Mouse (Mus musculus) intestine, embryonic 16.5 days (tissue): Measurements from ENCODE around the gene Pik3cb. TPM values are rescaled to one million over a fixed set of nuclear protein-coding genes. Genes with fewer than 3 reads are reported as not detected.

ENCODE experiments used
- ATAC-seq: fragments of 200-750 bp; cut with Nextera tagmentation; 2 replicates; pipeline ENCODE4 v1.8.0; 2017; ENCODE audit warnings: moderate TSS enrichment, moderate library complexity
- H3K27ac ChIP-seq: fragments of 300-500 bp; sonication (generic); 2 replicates; pipeline ENCODE4 v1.5.1; 2014; ENCODE audit warnings: mild to moderate bottlenecking, low read length
- H3K27me3 ChIP-seq: fragments of 300-500 bp; sonication (generic); replicated peaks from 2 replicates; pipeline ENCODE4 v1.6.1; 2014; ENCODE audit warnings: low read length, control low read depth, mixed read lengths; ENCODE audit not compliant: control insufficient read depth, insufficient read depth
- H3K36me3 ChIP-seq: fragments of 300-500 bp; sonication (generic); 2 replicates; pipeline ENCODE4 v1.6.1; 2014; ENCODE audit warnings: low read length, control low read depth; ENCODE audit not compliant: control insufficient read depth, insufficient read depth
- H3K4me1 ChIP-seq: fragments of 300-500 bp; sonication (generic); 2 replicates; pipeline ENCODE4 v1.6.1; 2014; ENCODE audit warnings: low read length, control low read depth, mixed read lengths; ENCODE audit not compliant: control insufficient read depth, insufficient read depth
- H3K4me2 ChIP-seq: fragments of 300-500 bp; sonication (generic); 2 replicates; pipeline ENCODE4 v1.6.1; 2014; ENCODE audit warnings: low read depth, low read length, control low read depth
- H3K4me3 ChIP-seq: fragments of 300-500 bp; sonication (generic); 2 replicates; pipeline ENCODE4 v1.5.1; 2014; ENCODE audit warnings: mild to moderate bottlenecking, low read length
- H3K9ac ChIP-seq: fragments of 300-500 bp; sonication (generic); 2 replicates; pipeline ENCODE4 v1.6.1; 2014; ENCODE audit warnings: low read depth, low read length
- H3K9me3 ChIP-seq: fragments of 300-500 bp; sonication (generic); 2 replicates; pipeline ENCODE4 v1.6.1; 2016; ENCODE audit warnings: low read length, control low read depth; ENCODE audit not compliant: control insufficient read depth
- WGBS: fragments of 180-500 bp; shearing (Covaris S2); extraction: QIAGEN DNeasy Blood & Tissue Kit; methylation state at CpG from one replicate; pipeline ENCODE4 v1.1.7; 2014; 5-methylcytosine and 5-hydroxymethylcytosine counted together
- polyA plus RNA-seq: library from polyadenylated mRNA; unstranded; fragments of >200 nt; fragmentation: Nextera tagmentation; extraction: Ambion mirVana; gene quantifications from 2 replicates; pipeline ENCODE4 v1.2.1, GENCODE M21; 2015

Pik3cb gene
- polyA plus RNA-seq, 1 experiment from 2014 or later, result 0.73 TPM

DNA sequence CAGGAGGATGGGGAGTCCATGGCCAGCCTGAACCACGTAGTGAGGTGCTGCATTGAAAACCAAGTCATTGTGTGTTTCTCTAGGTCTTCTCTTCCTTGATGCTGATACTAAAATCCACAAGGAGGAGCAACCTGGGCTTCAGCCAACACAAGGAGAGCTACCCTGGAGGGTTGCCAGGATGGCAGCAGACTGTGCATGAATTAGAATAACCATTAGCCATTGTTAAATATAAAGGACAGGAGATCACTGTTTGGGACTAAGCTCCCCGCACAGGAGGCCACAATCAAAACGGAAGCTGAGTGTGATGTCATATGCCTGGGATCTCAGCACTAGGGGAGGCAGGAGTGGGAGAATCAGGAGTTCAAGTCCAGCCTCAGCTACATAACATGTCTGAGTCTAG, 13.2 kb upstream of the Pik3cb start:
- Histone ChIP-seq H3K27me3 (no peaks in the 10 kb centered on the region), H3K4me1 (peaks cover 3% of the 10 kb centered on the region; the same call in 1 of the 2 replicates), H3K36me3 (no peaks in the 10 kb centered on the region), H3K9me3 (no peaks in the 10 kb centered on the region), H3K4me2 (no peak overlapping the region), H3K9ac (no peak overlapping the region), H3K4me3 (no peak overlapping the region), H3K27ac (no peak overlapping the region)
- no peak; the same call in 1 of the 2 replicates for ATAC-seq
- 42% methylated on average over 3 of the region's 3 CpGs for WGBS

DNA sequence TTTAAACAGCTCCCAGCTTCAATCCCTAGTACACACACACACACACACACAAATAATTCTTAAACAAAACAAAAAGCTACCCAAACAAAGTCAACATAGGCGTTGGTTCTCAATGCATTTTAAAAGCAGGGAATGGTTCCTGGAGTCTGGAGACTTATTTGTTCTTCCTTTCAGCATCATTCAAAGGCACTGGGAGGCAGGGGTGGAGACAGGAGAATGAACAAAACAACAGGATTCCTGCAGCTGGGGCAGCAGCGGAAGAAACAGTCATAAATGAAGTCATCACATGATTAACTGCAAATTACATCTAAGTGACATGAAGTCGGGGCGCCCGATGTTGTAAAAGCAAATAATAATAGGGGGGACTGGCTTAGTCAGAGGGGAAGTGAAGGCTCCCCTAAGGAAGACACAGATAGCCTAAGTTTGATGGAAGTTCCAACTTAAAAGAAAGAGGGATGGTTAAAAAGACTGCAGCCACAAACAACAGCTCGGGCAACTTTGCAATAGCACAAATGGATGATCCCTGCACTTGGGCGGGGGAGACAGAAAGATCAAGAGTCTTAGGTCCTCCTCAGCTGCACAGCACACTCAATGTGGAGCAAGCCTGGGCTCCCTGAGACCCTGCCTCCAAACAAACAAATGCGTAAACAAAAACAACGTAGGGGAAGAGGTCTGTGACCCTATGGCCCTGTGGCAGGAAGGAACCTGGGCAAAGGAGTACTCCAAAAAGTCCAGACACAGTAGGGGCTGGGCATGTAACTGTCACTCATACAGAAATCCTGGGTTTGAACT, 12.5 kb upstream of the Pik3cb start:
- Histone ChIP-seq H3K36me3 (no peaks in the 10 kb centered on the region), H3K9ac (no peak overlapping the region), H3K4me2 (no peak overlapping the region), H3K4me3 (no peak overlapping the region), H3K27ac (no peak overlapping the region), H3K27me3 (no peaks in the 10 kb centered on the region), H3K4me1 (no peaks in the 10 kb centered on the region), H3K9me3 (no peaks in the 10 kb centered on the region)
- ATAC-seq, result no peak
- WGBS, result 28% methylated on average over 9 of the region's 9 CpGs

DNA sequence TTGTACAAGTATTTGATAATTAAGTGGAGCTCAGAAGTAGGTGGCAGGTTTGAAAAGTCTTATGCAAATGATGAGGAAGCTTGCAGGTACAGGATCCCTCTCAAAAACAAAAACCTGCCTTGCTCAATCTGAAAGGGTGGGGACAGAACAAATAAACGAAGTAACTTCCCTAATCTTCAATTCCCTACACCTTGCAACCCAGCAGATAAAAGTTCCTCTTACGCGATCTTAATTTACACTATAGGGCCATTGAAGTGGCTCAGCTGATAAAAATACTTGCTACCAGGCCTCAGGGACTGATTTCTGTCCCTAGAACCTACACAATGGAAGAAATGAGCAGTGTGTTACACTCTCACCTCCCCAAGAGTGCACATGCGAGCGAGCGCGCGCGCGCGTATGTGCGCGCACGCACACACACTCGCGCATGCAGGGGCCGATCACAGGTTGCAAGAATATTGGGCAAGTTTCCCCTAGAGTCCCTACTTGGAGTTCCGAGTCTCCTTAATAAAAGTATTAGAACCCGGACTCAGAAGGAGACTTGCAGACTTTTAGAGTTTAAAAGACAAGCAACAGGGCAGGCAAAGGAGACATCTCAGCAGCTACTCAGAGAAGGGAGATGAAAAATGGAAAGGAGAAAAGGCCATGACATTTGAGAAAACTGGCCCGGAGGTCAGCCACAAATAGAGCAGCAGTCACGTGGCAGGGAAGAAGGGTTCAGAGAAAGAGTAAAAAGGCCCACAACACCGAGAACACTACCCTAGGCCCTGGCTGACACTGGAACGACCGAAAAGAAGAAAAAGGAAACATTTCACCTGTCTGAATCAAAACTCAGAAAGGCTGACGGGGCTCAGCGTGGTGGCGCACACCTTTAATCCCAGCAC, 6.7 kb upstream of the Pik3cb start:
- no peak for ATAC-seq
- Histone ChIP-seq H3K27ac (no peak overlapping the region), H3K4me2 (no peak overlapping the region), H3K27me3 (no peaks in the 10 kb centered on the region), H3K4me3 (no peak overlapping the region), H3K36me3 (no peaks in the 10 kb centered on the region), H3K4me1 (no peaks in the 10 kb centered on the region), H3K9ac (no peak overlapping the region), H3K9me3 (no peaks in the 10 kb centered on the region)
- WGBS, result 79% methylated on average over 27 of the region's 27 CpGs

DNA sequence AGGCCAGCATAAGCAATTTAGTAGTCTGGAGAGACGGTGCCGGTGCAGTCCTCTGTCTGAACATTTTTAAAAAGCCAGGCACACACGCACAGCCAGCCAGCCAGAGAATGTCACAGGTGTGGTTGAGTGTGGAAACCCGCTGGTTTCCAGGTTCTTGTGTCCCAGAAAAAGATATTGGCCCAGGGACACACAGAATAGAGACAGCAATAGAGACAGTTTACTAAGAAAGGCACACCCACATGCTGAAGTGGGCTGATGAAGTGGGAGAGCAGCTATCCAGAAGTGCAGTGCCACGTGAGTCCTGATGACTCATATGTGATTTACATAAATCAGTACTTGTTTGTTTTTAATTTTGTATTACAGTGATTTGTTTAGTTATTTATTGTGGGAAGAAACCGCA, 5.3 kb upstream of the Pik3cb start:
- WGBS, result 42% methylated on average over 6 of the region's 6 CpGs
- H3K4me3 ChIP-seq, result no peak overlapping the region
- H3K4me2 ChIP-seq, result no peak overlapping the region
- no peaks in the 10 kb centered on the region for H3K9me3 ChIP-seq
- no peak overlapping the region for H3K27ac ChIP-seq
- 0 out of 2 replicates have a peak, but pooled peaks cover under 1% of the 10 kb centered on the region for H3K4me1 ChIP-seq
- no peaks in the 10 kb centered on the region for H3K36me3 ChIP-seq
- no peak for ATAC-seq
- no peak overlapping the region for H3K9ac ChIP-seq
- H3K27me3 ChIP-seq, result no peaks in the 10 kb centered on the region

DNA sequence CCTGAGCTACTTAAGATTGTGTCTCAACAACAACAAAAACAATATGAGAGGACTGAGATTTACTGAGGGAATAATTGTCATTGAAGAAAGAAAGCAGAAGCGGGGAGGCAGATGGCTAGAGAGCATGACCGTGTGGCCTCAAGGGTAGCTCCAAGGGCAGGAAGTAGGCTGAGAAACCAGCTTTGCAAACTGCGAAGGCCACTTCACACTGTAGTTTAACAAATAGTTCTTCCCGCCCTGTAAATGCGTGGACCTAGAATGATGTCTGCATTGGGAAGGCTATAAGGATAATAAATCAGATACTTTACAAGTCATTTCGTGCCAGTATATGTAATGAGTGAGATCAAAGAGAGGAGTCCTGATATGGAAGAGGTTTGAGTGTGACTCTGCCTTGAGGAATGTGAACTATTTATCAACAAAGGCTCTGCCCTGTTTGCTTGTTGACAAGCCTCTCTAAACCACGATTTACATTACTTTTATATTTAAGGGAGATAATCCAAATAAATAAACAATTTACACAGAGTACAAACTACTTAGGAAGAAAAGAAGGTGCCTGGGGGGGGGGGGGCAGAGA, 4.1 kb upstream of the Pik3cb start:
- Histone ChIP-seq H3K27me3 (no peaks in the 10 kb centered on the region), H3K4me1 (0 out of 2 replicates have a peak, but pooled peaks cover 2% of the 10 kb centered on the region), H3K9me3 (no peaks in the 10 kb centered on the region), H3K9ac (no peak overlapping the region), H3K4me3 (no peak overlapping the region), H3K36me3 (no peaks in the 10 kb centered on the region), H3K4me2 (no peak overlapping the region), H3K27ac (no peak overlapping the region)
- no peak for ATAC-seq
- WGBS, result 41% methylated on average over 7 of the region's 7 CpGs

DNA sequence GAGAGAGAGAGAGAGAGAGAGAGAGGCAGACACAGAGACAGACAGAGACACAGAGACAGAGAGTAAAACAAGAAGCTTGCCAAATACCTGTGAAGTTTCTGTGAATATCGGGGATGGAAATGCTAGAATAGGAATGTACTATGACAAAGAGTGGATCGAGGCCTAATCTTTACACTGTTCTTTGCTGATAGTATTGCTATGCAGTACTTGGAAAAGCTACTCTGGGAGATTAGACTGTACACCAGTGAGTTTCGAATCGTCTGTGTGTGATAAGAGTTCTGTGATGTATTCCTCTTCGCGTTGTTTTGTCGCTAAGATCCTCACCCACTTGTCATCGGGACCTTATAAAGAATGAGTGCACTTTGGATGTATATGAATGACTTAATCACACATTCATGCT, 1.2 kb upstream of the Pik3cb start:
- no peaks in the 10 kb centered on the region for H3K27me3 ChIP-seq
- no peak overlapping the region for H3K27ac ChIP-seq
- no peak overlapping the region for H3K4me2 ChIP-seq
- no peak overlapping the region for H3K4me3 ChIP-seq
- ATAC-seq, result no peak
- 84% methylated on average over 8 of the region's 8 CpGs for WGBS
- H3K4me1 ChIP-seq, result 0 out of 2 replicates have a peak, but pooled peaks cover 2% of the 10 kb centered on the region
- H3K9me3 ChIP-seq, result no peaks in the 10 kb centered on the region
- H3K9ac ChIP-seq, result no peak overlapping the region
- no peaks in the 10 kb centered on the region for H3K36me3 ChIP-seq

DNA sequence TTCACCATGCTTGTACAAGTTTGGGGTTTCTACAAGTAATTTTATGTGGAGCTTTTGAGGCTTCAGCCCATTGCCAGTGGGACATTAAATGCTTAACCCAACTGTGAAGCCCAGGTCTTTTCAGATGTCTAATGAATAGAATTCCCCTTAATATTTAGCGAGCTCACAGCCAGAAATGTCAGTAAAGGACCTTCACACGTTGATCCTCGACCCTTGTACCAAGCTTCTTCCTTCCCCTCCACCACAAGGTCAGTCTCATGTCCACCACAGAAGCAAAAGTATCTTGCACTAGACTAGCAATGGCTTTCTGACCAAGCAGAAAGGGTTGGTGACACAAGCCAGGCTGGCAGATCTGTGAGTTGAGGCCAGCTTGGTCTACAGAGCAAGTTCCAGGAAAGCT, 750 bp upstream of the Pik3cb start:
- Histone ChIP-seq H3K9me3 (no peaks in the 10 kb centered on the region), H3K4me1 (0 out of 2 replicates have a peak, but pooled peaks cover 2% of the 10 kb centered on the region), H3K9ac (no peak overlapping the region), H3K27ac (no peak overlapping the region), H3K27me3 (no peaks in the 10 kb centered on the region), H3K4me2 (no peak overlapping the region), H3K4me3 (no peak overlapping the region), H3K36me3 (no peaks in the 10 kb centered on the region)
- ATAC-seq, result no peak
- 57% methylated on average over 3 of the region's 3 CpGs for WGBS

DNA sequence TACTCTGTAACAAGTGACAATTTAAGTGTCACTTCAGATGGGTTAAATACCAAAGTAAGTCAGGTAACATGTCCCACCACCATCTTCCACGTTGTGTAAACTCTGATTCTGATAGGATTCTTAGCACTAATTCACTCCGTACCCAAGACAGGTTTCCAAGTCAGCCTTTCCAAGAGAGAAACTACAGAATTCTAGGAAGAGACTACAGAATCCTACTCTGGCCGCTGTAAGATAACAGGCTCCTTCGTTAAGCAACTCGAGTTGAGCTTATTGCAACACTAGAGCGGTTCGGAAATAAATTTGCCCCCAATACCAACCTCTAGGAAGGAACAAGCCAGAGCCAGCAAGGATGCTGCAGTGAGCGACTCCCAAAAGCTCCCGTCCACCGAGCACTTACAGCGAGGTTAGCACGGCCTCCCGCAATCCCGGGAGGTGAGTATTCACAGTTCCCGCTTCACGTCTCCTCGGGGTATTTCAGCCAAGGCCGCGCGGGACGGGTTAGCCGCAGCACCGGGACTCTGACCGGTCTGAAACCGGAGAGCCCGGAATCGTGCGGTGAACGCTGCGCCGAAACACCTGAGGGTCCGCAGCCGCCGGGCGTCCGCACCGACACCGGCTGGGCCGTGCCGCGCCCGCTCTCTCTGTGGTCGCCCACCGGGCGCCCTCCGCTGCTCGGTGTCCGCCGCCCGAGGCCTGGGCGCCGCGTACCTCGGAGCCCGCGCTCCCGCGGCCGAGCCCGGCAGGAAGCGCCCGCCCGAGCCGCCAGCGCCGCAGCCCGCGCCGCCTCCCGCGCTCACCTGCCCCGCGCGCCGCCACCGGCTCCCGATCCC, 1.0 kb downstream of the Pik3cb start:
- Histone ChIP-seq H3K27ac (peak overlapping the region; percentile 54; the same call in 1 of the 2 replicates), H3K4me2 (peak overlapping the region; percentile 91), H3K27me3 (no peaks in the 10 kb centered on the region), H3K9ac (peak overlapping the region; percentile 85), H3K9me3 (no peaks in the 10 kb centered on the region), H3K36me3 (no peaks in the 10 kb centered on the region), H3K4me1 (0 out of 2 replicates have a peak, but pooled peaks cover 2% of the 10 kb centered on the region), H3K4me3 (peak overlapping the region; percentile 82)
- peak; percentile 89 for ATAC-seq
- WGBS, result under 1% methylated on average over 73 of the region's 77 CpGs
